In the genomic region with DNA sequence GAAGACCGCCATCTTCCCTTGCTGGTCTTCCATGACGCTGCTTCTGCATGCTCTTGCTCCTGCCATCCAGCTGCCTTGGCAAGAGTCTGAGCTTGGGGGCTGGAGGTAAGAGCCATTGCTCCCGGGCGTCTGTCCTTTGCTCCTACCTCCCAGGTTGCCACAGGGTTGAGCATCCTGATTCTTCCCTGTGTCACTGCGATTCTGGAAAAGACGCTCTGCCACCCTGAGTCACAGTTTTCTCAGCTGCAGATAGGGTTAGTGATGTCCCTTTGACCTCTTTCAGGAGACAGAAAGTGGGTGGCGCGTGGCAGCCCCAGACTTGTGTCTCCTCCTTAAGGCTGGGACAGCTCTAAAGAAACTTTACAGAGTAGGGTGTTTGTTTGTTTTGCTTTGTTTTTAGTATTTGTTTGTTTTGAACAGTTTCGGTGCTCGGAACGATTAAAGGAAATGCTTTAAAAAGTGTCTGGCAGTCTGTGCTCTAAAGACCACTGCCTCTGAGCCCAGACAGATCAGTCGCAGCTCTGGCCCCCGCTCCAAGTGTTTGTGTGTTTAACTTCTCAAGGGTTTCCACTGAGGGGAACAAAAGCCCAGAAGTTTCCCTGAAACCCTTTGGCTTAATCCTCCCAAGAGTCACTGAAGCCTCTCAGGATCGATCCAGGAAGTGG, we compare ENCODE assay signal across 9 mouse cellular contexts.
A peak's percentile ranks its signal among the peaks of the same experiment; 100 is the strongest.
DNase-seq lines count a peak whose midpoint lies in the region; ATAC-seq and TF ChIP-seq lines count a peak whose summit lies in the region.
"Had no signal": no experiment of that assay in that cellular context is flagged by ENCODE, and none has a peak within 500 bp of the region (broad histone marks: within the 10 kb centered on the region; RNA-seq: fewer than 3 reads in every experiment).

No protein-coding gene starts in this region.

- TF ChIP-seq CTCF in bone marrow, adult 2 months (IDR thresholded peaks at IDR 0.05; ENCODE audit: control insufficient read depth, insufficient read depth, low read length) = no peak

- no peaks in the 10 kb centered on the region; the same call in 1 of the 2 replicates for H3K9me3 ChIP-seq in limb, embryonic 14.5 days (ENCODE audit: control insufficient read depth, low read length)
- H3K9me3 ChIP-seq: forebrain, embryonic 12.5 days had no signal

- no peak overlapping the region for H3K9ac ChIP-seq in limb, embryonic 14.5 days (ENCODE audit: low read depth, low read length, severe bottlenecking)
- H3K9ac ChIP-seq: forebrain, embryonic 12.5 days had no signal

- H3K4me1 ChIP-seq in bone marrow, adult 2 months (ENCODE audit: control insufficient read depth, insufficient read depth, low read length) = peaks cover 2% of the 10 kb centered on the region; the same call in 1 of the 2 replicates
- peaks cover 6% of the 10 kb centered on the region; the same call in 1 of the 2 replicates for H3K4me1 ChIP-seq in brown adipose tissue, adult 24 weeks (ENCODE audit: control insufficient read depth, insufficient read depth, insufficient read length, low read length)
- H3K4me1 ChIP-seq in limb, embryonic 14.5 days (ENCODE audit: control insufficient read depth, insufficient read depth, low read length) = peaks cover 35% of the 10 kb centered on the region

- no peak overlapping the region for H3K4me3 ChIP-seq in bone marrow, adult 2 months (replicated peaks; ENCODE audit: control insufficient read depth, low read depth, low read length)
- H3K4me3 ChIP-seq in brown adipose tissue, adult 24 weeks (ENCODE audit: insufficient read depth, low read depth, low read length) = no peak overlapping the region
- H3K4me3 ChIP-seq in limb, embryonic 14.5 days (replicated peaks; ENCODE audit: low read length) = no peak overlapping the region
- H3K4me3 ChIP-seq: forebrain, embryonic 12.5 days had no signal

- ATAC-seq in limb, embryonic 14.5 days (ENCODE audit: low FRiP score, low read depth) = no peak; the same call in 1 of the 2 replicates
- ATAC-seq in erythroblast, adult 5-6 weeks (replicated peaks; ENCODE audit: low FRiP score, poor library complexity, severe bottlenecking) = no peak
- ATAC-seq: inflammation-experienced regulatory T-cells, adult 6 months had no signal

- H3K27ac ChIP-seq in bone marrow, adult 2 months (ENCODE audit: control insufficient read depth, insufficient read depth, low read depth, low read length, poor library complexity) = peak overlapping the region; percentile 23; the same call in 1 of the 2 replicates
- H3K27ac ChIP-seq in brown adipose tissue, adult 24 weeks (replicated peaks; ENCODE audit: low read depth, low read length) = peak overlapping the region; percentile 81
- peak overlapping the region; percentile 66 for H3K27ac ChIP-seq in limb, embryonic 14.5 days (replicated peaks; ENCODE audit: low read depth, low read length)
- H3K27ac ChIP-seq: forebrain, embryonic 12.5 days had no signal

- H3K4me2 ChIP-seq in limb, embryonic 14.5 days (replicated peaks; ENCODE audit: low read depth, low read length, severe bottlenecking) = peak overlapping the region; percentile 1
- H3K4me2 ChIP-seq: forebrain, embryonic 12.5 days had no signal

- no peaks in the 10 kb centered on the region for H3K27me3 ChIP-seq in limb, embryonic 14.5 days (ENCODE audit: control insufficient read depth, insufficient read depth, low read length)

- DNase-seq in kidney, adult 18-20 months = peak; percentile 58
- DNase-seq in kidney, postnatal 10 days = no peak
- no peak for DNase-seq in limb, embryonic 14.5 days (ENCODE audit: low spot score)
- no peak for DNase-seq in frontal cortex, postnatal 25 days (ENCODE audit: low spot score in 2 of 2)

- H3K36me3 ChIP-seq in limb, embryonic 14.5 days (ENCODE audit: control insufficient read depth, insufficient read depth, low read length) = no peaks in the 10 kb centered on the region
- H3K36me3 ChIP-seq: forebrain, embryonic 12.5 days had no signal

- no peak for TF ChIP-seq POLR2A in bone marrow, adult 2 months (IDR thresholded peaks at IDR 0.05; ENCODE audit: borderline replicate concordance, control insufficient read depth, low read depth, low read length)
- TF ChIP-seq POLR2A in limb, embryonic 14.5 days (IDR thresholded peaks at IDR 0.05; ENCODE audit: borderline replicate concordance, extremely low read depth, insufficient read depth, insufficient read length) = no peak

- 42% methylated on average over 14 of the region's 14 CpGs for WGBS in bone marrow, adult 2 months
- WGBS in limb, embryonic 14.5 days = 52% methylated on average over 14 of the region's 14 CpGs

Comparison
In these comparisons a context has a peak if more than half of its experiments do, and no peak if none do; other contexts are left out.
1. H3K27ac ChIP-seq: peak in every context shown above with its lines; median percentile 81 in brown adipose tissue, adult 24 weeks; 66 in limb, embryonic 14.5 days; 23 in bone marrow, adult 2 months.